Mouse (Mus musculus): ENCODE data around the gene Lbx2. TPM values are rescaled to one million over a fixed set of nuclear protein-coding genes. Genes with fewer than 3 reads are reported as not detected.

Lbx2 gene
- polyA plus RNA-seq, 1 experiment from 2014 or later: 0.55 TPM

GRCm38 (mm10) chr6:83119734-83120051 lies 33.5 kb downstream of the Lbx2 start:
- Histone ChIP-seq H3K4me3 (peak overlapping the region; percentile 91; the same call in 1 of the 2 replicates), H3K4me1 (peaks cover 63% of the 10 kb centered on the region), H3K27ac (peak overlapping the region; percentile 98), H3K36me3 (peaks cover 30% of the 10 kb centered on the region), H3K27me3 (ENCODE audit: insufficient read depth, poor library complexity, severe bottlenecking) (no peaks in the 10 kb centered on the region), H3K9me3 (no peaks in the 10 kb centered on the region)
- WGBS: 81% methylated on average over 7 of the region's 7 CpGs
- no peak for DNase-seq (ENCODE audit: low spot score)

GRCm38 (mm10) chr6:83120930-83121862 lies 35.0 kb downstream of the Lbx2 start, which contains the start of gene Wbp1:
Gene Wbp1 (minus strand): TSS chr6:83121559.
- H3K27ac ChIP-seq: peak within 1 kb of the TSS; percentile 98
- peak within 1 kb of the TSS; percentile 91 for H3K4me3 ChIP-seq
- H3K4me1 ChIP-seq: peaks cover 62% of the 10 kb centered on the region
- WGBS: under 1% methylated on average over 38 of the region's 38 CpGs
- H3K9me3 ChIP-seq: no peaks in the 10 kb centered on the region
- no peaks in the 10 kb centered on the region for H3K27me3 ChIP-seq (ENCODE audit: insufficient read depth, poor library complexity, severe bottlenecking)
- H3K36me3 ChIP-seq: peaks cover 30% of the 10 kb centered on the region
- peak; percentile 100 for DNase-seq (ENCODE audit: low spot score)

- no peak for DNase-seq (ENCODE audit: low spot score)
- H3K9me3 ChIP-seq: no peaks in the 10 kb centered on the region
- 1% methylated on average over 47 of the region's 52 CpGs for WGBS
- H3K36me3 ChIP-seq: peaks cover 26% of the 10 kb centered on the region
- H3K27me3 ChIP-seq (ENCODE audit: insufficient read depth, poor library complexity, severe bottlenecking): no peaks in the 10 kb centered on the region
- H3K27ac ChIP-seq: peak overlapping the region; percentile 98
- peaks cover 53% of the 10 kb centered on the region for H3K4me1 ChIP-seq
- H3K4me3 ChIP-seq: peak overlapping the region; percentile 91
Observed at GRCm38 (mm10) chr6:83121863-83122710, 35.9 kb downstream of the Lbx2 start.

- peaks cover 18% of the 10 kb centered on the region for H3K36me3 ChIP-seq
- H3K4me1 ChIP-seq: peaks cover 50% of the 10 kb centered on the region
- no peak for DNase-seq (ENCODE audit: low spot score)
- WGBS: 88% methylated on average over 5 of the region's 5 CpGs
- H3K9me3 ChIP-seq: no peaks in the 10 kb centered on the region
- H3K27ac ChIP-seq: no peak overlapping the region
- H3K27me3 ChIP-seq (ENCODE audit: insufficient read depth, poor library complexity, severe bottlenecking): no peaks in the 10 kb centered on the region
- H3K4me3 ChIP-seq: peak overlapping the region; percentile 91; the same call in 1 of the 2 replicates
Observed at GRCm38 (mm10) chr6:83122961-83123360, 36.8 kb downstream of the Lbx2 start.

GRCm38 (mm10) chr6:83124851-83125312 lies 38.7 kb downstream of the Lbx2 start:
- H3K4me1 ChIP-seq: peaks cover 42% of the 10 kb centered on the region
- peak; percentile 95 for DNase-seq (ENCODE audit: low spot score)
- H3K27me3 ChIP-seq (ENCODE audit: insufficient read depth, poor library complexity, severe bottlenecking): no peaks in the 10 kb centered on the region
- peak overlapping the region; percentile 90 for H3K27ac ChIP-seq
- no peaks in the 10 kb centered on the region for H3K36me3 ChIP-seq
- under 1% methylated on average over 30 of the region's 30 CpGs for WGBS
- peak overlapping the region; percentile 78 for H3K4me3 ChIP-seq
- H3K9me3 ChIP-seq: no peaks in the 10 kb centered on the region

- peak within 1 kb of the TSS; percentile 78 for H3K4me3 ChIP-seq
- WGBS: 30% methylated on average over 5 of the region's 5 CpGs
- H3K36me3 ChIP-seq: no peaks in the 10 kb centered on the region
- peaks cover 37% of the 10 kb centered on the region for H3K4me1 ChIP-seq
- DNase-seq (ENCODE audit: low spot score): no peak
- H3K27ac ChIP-seq: peak within 1 kb of the TSS; percentile 90
- no peaks in the 10 kb centered on the region for H3K27me3 ChIP-seq (ENCODE audit: insufficient read depth, poor library complexity, severe bottlenecking)
- no peaks in the 10 kb centered on the region for H3K9me3 ChIP-seq
Observed at GRCm38 (mm10) chr6:83125331-83125730, 39.2 kb downstream of the Lbx2 start, which contains the start of gene Ino80b. Gene Ino80b (minus strand): TSS chr6:83125431.

GRCm38 (mm10) chr6:83127419-83127818 lies 41.3 kb downstream of the Lbx2 start:
- Histone ChIP-seq H3K9me3 (no peaks in the 10 kb centered on the region), H3K4me3 (no peak overlapping the region), H3K4me1 (peaks cover 24% of the 10 kb centered on the region), H3K27me3 (ENCODE audit: insufficient read depth, poor library complexity, severe bottlenecking) (no peaks in the 10 kb centered on the region), H3K36me3 (no peaks in the 10 kb centered on the region), H3K27ac (no peak overlapping the region)
- no peak for DNase-seq (ENCODE audit: low spot score)
- 92% methylated on average over 5 of the region's 5 CpGs for WGBS

GRCm38 (mm10) chr6:83131469-83132034 lies 45.4 kb downstream of the Lbx2 start:
- Histone ChIP-seq H3K9me3 (no peaks in the 10 kb centered on the region), H3K27me3 (ENCODE audit: insufficient read depth, poor library complexity, severe bottlenecking) (peaks cover 15% of the 10 kb centered on the region), H3K36me3 (no peaks in the 10 kb centered on the region), H3K4me1 (peaks cover 13% of the 10 kb centered on the region), H3K27ac (no peak overlapping the region), H3K4me3 (no peak overlapping the region)
- no peak for DNase-seq (ENCODE audit: low spot score)
- WGBS: 76% methylated on average over 6 of the region's 6 CpGs

GRCm38 (mm10) chr6:83132176-83132919 lies 46.2 kb downstream of the Lbx2 start:
- peaks cover 15% of the 10 kb centered on the region for H3K27me3 ChIP-seq (ENCODE audit: insufficient read depth, poor library complexity, severe bottlenecking)
- WGBS: 82% methylated on average over 9 of the region's 9 CpGs

GRCm38 (mm10) chr6:83134226-83134625 lies 48.1 kb downstream of the Lbx2 start:
- Histone ChIP-seq H3K9me3 (no peaks in the 10 kb centered on the region), H3K36me3 (no peaks in the 10 kb centered on the region), H3K27me3 (ENCODE audit: insufficient read depth, poor library complexity, severe bottlenecking) (peaks cover 15% of the 10 kb centered on the region), H3K4me1 (peaks cover 38% of the 10 kb centered on the region), H3K4me3 (no peak overlapping the region), H3K27ac (no peak overlapping the region)
- no peak for DNase-seq (ENCODE audit: low spot score)
- WGBS: 70% methylated on average over 3 of the region's 3 CpGs

More at GRCm38 (mm10) chr6:83132176-83132919, 46.2 kb downstream of the Lbx2 start:
- no peak for DNase-seq (ENCODE audit: low spot score)
- no peaks in the 10 kb centered on the region for H3K36me3 ChIP-seq
- peaks cover 21% of the 10 kb centered on the region for H3K4me1 ChIP-seq
- H3K27ac ChIP-seq: no peak overlapping the region
- no peak overlapping the region for H3K4me3 ChIP-seq
- H3K9me3 ChIP-seq: no peaks in the 10 kb centered on the region

GRCm38 (mm10) chr6:83134951-83135513 lies 48.9 kb downstream of the Lbx2 start, which contains the start of gene Rtkn:
Gene Rtkn (plus strand): TSS chr6:83135463.
- Histone ChIP-seq H3K36me3 (no peaks in the 10 kb centered on the region), H3K9me3 (no peaks in the 10 kb centered on the region), H3K4me3 (peak within 1 kb of the TSS; percentile 79), H3K4me1 (peaks cover 41% of the 10 kb centered on the region), H3K27me3 (ENCODE audit: insufficient read depth, poor library complexity, severe bottlenecking) (peaks cover 15% of the 10 kb centered on the region), H3K27ac (peak within 1 kb of the TSS; percentile 99)
- DNase-seq (ENCODE audit: low spot score): no peak
- 57% methylated on average over 7 of the region's 7 CpGs for WGBS
